Mouse (Mus musculus) olfactory bulb, adult 2 months (tissue): ENCODE data around the gene Ing3.

Source experiments
- CTCF ChIP-seq: fragments of 200-500 bp; IDR thresholded peaks from 2 replicates; pipeline ENCODE4 v1.5.1; 2012; ENCODE audit warnings: low read depth, mild to moderate bottlenecking, low read length, moderate library complexity; ENCODE audit not compliant: insufficient read depth
- POLR2A ChIP-seq: fragments of 200-500 bp; IDR thresholded peaks from 2 replicates; pipeline ENCODE4 v1.6.1; 2012; ENCODE audit warnings: mild to moderate bottlenecking, low read depth, low read length, moderate library complexity; ENCODE audit not compliant: insufficient read depth

GRCm38 (mm10) chr6:21981114-21981513 lies 31.7 kb downstream of the Ing3 start:
- TF ChIP-seq CTCF (no peak), POLR2A (no peak)
